Mouse (Mus musculus) thymus, adult 2 months (tissue): ENCODE measurements around the gene Des.

Experiments
- CTCF ChIP-seq: fragments of 200-500 bp; IDR thresholded peaks from 2 replicates; pipeline ENCODE4 v1.5.1; 2012; ENCODE audit warnings: mild to moderate bottlenecking, control low read depth, low read length, moderate library complexity, borderline replicate concordance; ENCODE audit not compliant: control insufficient read depth, poor library complexity, insufficient read depth; ENCODE audit errors: extremely low read depth
- POLR2A ChIP-seq: fragments of 200-500 bp; IDR thresholded peaks from 2 replicates; pipeline ENCODE4 v1.6.1; 2012; ENCODE audit warnings: mild to moderate bottlenecking, low read length, control low read depth, moderate library complexity; ENCODE audit not compliant: control insufficient read depth, poor library complexity, insufficient read depth; ENCODE audit errors: extremely low read depth

- no peak for TF ChIP-seq CTCF
- TF ChIP-seq POLR2A = no peak
Measured at GRCm38 (mm10) chr1:75347279-75347678, 12.8 kb upstream of the Des start.
